Mouse (Mus musculus): ENCODE data around the gene Gpr146.

- TF ChIP-seq TAL1 (conservative IDR thresholded peaks at IDR 0.05; ENCODE audit: low read depth, low read length) (no peak), CTCF (IDR thresholded peaks at IDR 0.05; ENCODE audit: low read depth, low read length) (no peak), POLR2AphosphoS5 (IDR thresholded peaks at IDR 0.05; ENCODE audit: insufficient replicate concordance, low read depth, low read length) (no peak), GATA1 (IDR thresholded peaks at IDR 0.05; ENCODE audit: borderline replicate concordance, low read length) (no peak), GATA2 (IDR thresholded peaks at IDR 0.05; ENCODE audit: borderline replicate concordance, low read depth, low read length) (no peak)
These were observed 1.6 kb downstream of the Gpr146 start for GRCm38 (mm10) chr5:139378986-139379629.
